Mouse (Mus musculus) forebrain, embryonic 12.5 days (tissue): ENCODE data around the gene Asprv1. TPM values are rescaled to one million over a fixed set of nuclear protein-coding genes. Genes with fewer than 3 reads are reported as not detected.
A peak's percentile ranks its signal among the peaks of the same experiment; 100 is the strongest.

Experiments used
- ATAC-seq: fragments of 200-750 bp; cut with Nextera tagmentation; 2 replicates; pipeline ENCODE4 v1.8.0; 2017; ENCODE audit warnings: moderate TSS enrichment; ENCODE audit not compliant: low FRiP score
- H3K27ac ChIP-seq: fragments of 300-500 bp; sonication (generic); 2 replicates; pipeline ENCODE4 v1.5.1; 2016; ENCODE audit warnings: mild to moderate bottlenecking
- H3K27me3 ChIP-seq: fragments of 300-500 bp; sonication (generic); 2 replicates; pipeline ENCODE4 v1.6.1; 2016; ENCODE audit warnings: mild to moderate bottlenecking
- H3K36me3 ChIP-seq: fragments of 300-500 bp; sonication (generic); replicated peaks from 2 replicates; pipeline ENCODE4 v1.6.1; 2016; ENCODE audit warnings: mild to moderate bottlenecking
- H3K4me1 ChIP-seq: fragments of 300-500 bp; sonication (generic); 2 replicates; pipeline ENCODE4 v1.6.1; 2016
- H3K4me2 ChIP-seq: fragments of 300-500 bp; sonication (generic); 2 replicates; pipeline ENCODE4 v1.6.1; 2016; ENCODE audit warnings: mild to moderate bottlenecking, moderate library complexity
- H3K4me3 ChIP-seq: fragments of 300-500 bp; sonication (generic); replicated peaks from 2 replicates; pipeline ENCODE4 v1.5.1; 2016; ENCODE audit warnings: mild to moderate bottlenecking
- H3K9ac ChIP-seq: fragments of 300-500 bp; sonication (generic); 2 replicates; pipeline ENCODE4 v1.6.1; 2016; ENCODE audit warnings: mild to moderate bottlenecking
- H3K9me3 ChIP-seq: fragments of 300-500 bp; sonication (generic); 2 replicates; pipeline ENCODE4 v1.6.1; 2016
- WGBS: fragments of 180-500 bp; shearing (Covaris S2); methylation state at CpG from one replicate; pipeline ENCODE4 v1.1.7; 2016; 5-methylcytosine and 5-hydroxymethylcytosine counted together
- polyA plus RNA-seq: library from polyadenylated mRNA; unstranded; fragments of >200 nt; fragmentation: Nextera tagmentation; extraction: Ambion mirVana; gene quantifications from 2 replicates; pipeline ENCODE4 v1.2.1, GENCODE M21; 2016

Gene Asprv1
- polyA plus RNA-seq, 1 experiment from 2014 or later: 0.52 TPM

DNA sequence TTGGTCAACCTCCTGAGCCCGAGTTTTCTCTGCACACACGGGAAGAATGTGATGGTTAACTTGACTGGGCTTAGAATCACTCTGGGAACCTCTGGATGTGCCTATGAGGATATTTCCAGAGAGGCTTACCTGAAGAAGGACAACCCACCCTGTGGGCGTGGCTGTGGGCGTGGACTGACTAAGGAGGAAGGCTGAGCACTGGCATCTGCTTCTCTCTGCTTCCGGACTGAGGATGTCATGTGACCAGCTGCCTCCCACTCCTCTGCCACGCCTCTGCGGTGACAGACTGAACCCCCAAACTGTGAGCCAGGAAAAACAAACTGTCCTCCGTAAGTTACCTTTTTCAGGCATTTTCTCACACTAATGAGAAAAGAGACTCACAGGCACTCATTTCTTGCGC lies 33.3 kb upstream of the Asprv1 start:
- H3K9me3 ChIP-seq: no peaks in the 10 kb centered on the region
- 0 out of 2 replicates have a peak overlapping the region, but pooled peaks have one; percentile 10 for H3K4me3 ChIP-seq
- no peak overlapping the region for H3K27ac ChIP-seq
- no peak for ATAC-seq
- peak overlapping the region; percentile 35 for H3K4me2 ChIP-seq
- no peak overlapping the region for H3K9ac ChIP-seq
- H3K4me1 ChIP-seq: 0 out of 2 replicates have a peak, but pooled peaks cover 3% of the 10 kb centered on the region
- 16% methylated on average over 9 of the region's 9 CpGs for WGBS
- peaks cover 12% of the 10 kb centered on the region; the same call in 1 of the 2 replicates for H3K27me3 ChIP-seq
- H3K36me3 ChIP-seq: no peaks in the 10 kb centered on the region

DNA sequence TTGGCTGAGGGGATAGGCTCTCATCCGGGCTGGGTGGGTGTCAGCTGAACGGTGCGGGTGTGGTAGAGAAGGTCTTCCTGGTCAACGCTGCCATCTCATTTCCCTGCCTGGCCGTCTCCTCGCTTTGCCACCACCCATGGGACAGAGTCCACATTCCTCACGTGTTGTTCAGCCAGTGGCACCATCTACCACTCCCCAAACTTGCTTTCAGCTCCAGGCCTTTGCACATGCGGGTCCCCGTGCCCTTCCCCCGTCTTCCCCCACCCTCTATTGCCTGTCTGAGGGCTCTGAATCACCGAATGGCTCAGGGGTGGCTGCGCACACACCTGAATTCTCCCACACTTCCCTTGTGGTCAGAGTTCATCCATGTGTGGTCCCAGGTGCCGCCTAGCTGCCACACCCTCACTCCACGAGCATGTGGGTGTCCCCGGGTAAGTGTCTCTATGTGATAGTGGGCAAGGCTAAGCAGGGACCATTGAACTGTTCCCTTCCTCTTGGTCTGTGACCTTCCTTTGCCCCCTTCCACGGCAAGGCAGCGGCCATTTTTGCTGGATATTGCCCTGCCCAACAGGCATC lies 32.0 kb upstream of the Asprv1 start:
- peaks cover 12% of the 10 kb centered on the region; the same call in 1 of the 2 replicates for H3K27me3 ChIP-seq
- no peak overlapping the region for H3K4me2 ChIP-seq
- no peak overlapping the region for H3K27ac ChIP-seq
- H3K36me3 ChIP-seq: no peaks in the 10 kb centered on the region
- WGBS: 86% methylated on average over 17 of the region's 17 CpGs
- no peak for ATAC-seq
- no peaks in the 10 kb centered on the region for H3K9me3 ChIP-seq
- no peak overlapping the region for H3K9ac ChIP-seq
- no peak overlapping the region for H3K4me3 ChIP-seq
- 0 out of 2 replicates have a peak, but pooled peaks cover 3% of the 10 kb centered on the region for H3K4me1 ChIP-seq

DNA sequence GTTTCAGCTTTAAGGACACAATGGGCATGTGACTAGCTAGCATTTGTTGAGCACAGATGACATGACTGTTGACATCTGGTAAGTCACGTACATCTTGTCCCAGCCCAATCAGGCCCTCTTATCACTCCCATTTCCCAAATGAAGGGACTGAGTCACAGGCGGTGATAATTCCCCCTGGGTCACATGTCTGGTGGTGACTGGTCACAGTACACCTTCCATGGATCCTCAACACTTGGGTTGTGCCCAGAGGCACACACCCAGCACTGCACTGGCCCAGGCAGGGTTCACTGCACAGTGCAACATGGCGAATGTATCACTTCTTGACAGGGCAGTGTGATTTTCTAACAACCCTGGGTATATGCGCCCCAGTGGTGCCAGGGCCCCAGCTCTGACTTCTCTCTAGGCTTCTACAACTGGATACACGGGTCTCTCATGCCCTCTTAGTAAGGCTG lies 29.2 kb upstream of the Asprv1 start:
- H3K36me3 ChIP-seq: no peaks in the 10 kb centered on the region
- H3K4me2 ChIP-seq: no peak overlapping the region
- 0 out of 2 replicates have a peak, but pooled peaks cover 3% of the 10 kb centered on the region for H3K4me1 ChIP-seq
- H3K27ac ChIP-seq: no peak overlapping the region
- ATAC-seq: peak; percentile 17; the same call in 1 of the 2 replicates
- no peaks in the 10 kb centered on the region for H3K9me3 ChIP-seq
- WGBS: 75% methylated on average over 5 of the region's 5 CpGs
- peaks cover 12% of the 10 kb centered on the region; the same call in 1 of the 2 replicates for H3K27me3 ChIP-seq
- no peak overlapping the region for H3K9ac ChIP-seq
- H3K4me3 ChIP-seq: no peak overlapping the region

DNA sequence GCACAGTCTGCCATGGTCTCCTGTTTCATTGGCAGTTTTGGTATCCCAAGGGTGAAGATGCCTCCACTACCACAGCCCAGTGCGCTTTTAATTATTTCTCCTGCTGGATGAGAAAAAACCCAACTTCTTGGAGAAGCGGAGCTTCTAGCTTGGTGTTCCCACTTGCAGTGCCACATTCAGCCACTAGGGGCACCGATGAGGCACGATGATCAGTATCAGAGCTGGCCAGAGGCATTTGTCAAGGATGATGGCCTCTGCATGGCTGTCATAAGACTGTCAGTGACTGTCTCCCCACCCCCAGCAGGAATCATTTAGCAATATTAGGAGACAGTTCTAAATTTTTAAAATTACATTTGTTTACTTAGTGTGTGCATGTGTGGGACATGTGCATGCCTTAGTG lies 28.8 kb upstream of the Asprv1 start:
- Histone ChIP-seq H3K27me3 (peaks cover 12% of the 10 kb centered on the region; the same call in 1 of the 2 replicates), H3K36me3 (no peaks in the 10 kb centered on the region), H3K9ac (no peak overlapping the region), H3K4me3 (no peak overlapping the region), H3K4me1 (0 out of 2 replicates have a peak, but pooled peaks cover 3% of the 10 kb centered on the region), H3K27ac (no peak overlapping the region), H3K4me2 (no peak overlapping the region), H3K9me3 (no peaks in the 10 kb centered on the region)
- WGBS: 22% methylated on average over 4 of the region's 4 CpGs
- ATAC-seq: peak; percentile 23; the same call in 1 of the 2 replicates

DNA sequence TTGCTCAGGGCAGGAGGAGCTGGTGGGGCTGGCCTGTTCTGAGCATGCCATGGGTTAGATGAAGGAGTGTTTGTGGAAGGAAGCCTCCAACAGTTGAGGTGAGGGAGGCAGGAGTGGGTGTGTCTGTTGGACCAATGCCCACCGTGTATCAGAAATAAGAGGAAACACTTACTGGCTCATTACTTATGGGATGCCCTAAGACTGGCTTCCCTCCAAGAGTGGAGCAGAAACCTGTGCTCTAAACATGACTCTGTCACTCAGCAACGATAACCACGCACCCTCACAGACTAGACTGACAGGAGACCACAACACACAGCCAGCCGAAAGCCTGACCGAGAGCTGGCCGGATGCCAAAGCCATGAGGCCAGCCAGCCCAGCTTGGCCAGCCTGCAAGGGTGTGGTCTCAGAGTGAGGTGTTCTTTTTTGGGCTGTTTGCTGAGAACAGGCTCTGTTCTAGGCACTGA lies 28.0 kb upstream of the Asprv1 start:
- Histone ChIP-seq H3K9me3 (no peaks in the 10 kb centered on the region), H3K36me3 (no peaks in the 10 kb centered on the region), H3K4me1 (no peaks in the 10 kb centered on the region), H3K27me3 (peaks cover 11% of the 10 kb centered on the region; the same call in 1 of the 2 replicates), H3K4me3 (no peak overlapping the region), H3K9ac (no peak overlapping the region), H3K4me2 (no peak overlapping the region), H3K27ac (no peak overlapping the region)
- ATAC-seq: no peak
- WGBS: 65% methylated on average over 6 of the region's 6 CpGs

DNA sequence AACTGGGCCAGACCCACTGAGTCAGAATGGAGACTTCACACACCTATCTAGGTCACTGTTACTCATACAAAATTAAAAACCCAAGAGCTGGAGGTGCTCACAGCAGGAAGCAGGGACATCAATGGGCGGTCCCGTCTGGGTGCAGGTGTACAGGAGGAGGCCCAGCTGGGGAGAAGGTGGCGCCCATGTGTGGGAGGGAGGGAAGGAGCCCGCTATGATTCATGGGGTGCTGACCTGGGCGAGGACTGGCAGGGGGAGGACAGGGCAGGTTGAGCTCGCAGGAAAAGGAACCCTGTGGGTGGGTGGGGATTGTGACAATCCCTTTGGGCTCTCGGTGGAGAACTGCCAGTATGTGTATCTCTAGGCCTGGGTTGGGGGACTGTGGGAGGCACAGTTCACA lies 22.7 kb upstream of the Asprv1 start:
- Histone ChIP-seq H3K27ac (no peak overlapping the region), H3K4me3 (no peak overlapping the region), H3K4me1 (no peaks in the 10 kb centered on the region), H3K4me2 (no peak overlapping the region), H3K9me3 (no peaks in the 10 kb centered on the region), H3K9ac (no peak overlapping the region), H3K36me3 (no peaks in the 10 kb centered on the region), H3K27me3 (no peaks in the 10 kb centered on the region)
- 74% methylated on average over 7 of the region's 7 CpGs for WGBS
- no peak for ATAC-seq

DNA sequence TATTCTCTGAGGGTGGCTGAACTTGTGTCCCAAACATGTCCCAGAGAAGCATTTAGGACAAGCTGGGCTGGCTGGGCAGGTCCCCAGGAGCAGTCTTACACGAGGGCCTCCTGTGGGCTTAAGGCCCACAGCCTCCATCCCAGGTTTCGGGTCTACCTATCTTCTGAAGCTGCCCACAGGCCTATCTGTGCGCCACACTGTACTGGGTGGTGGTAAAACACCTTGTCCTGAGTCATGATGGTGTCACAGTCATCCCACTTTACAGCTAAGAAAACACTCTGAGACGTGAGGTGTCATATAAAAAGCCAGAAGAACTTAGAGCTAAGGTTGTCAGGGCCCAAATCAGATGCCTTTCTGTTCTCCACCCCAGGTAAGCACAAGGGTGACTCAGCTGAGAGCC lies 21.7 kb upstream of the Asprv1 start:
- Histone ChIP-seq H3K4me3 (no peak overlapping the region), H3K36me3 (no peaks in the 10 kb centered on the region), H3K9ac (no peak overlapping the region), H3K27me3 (no peaks in the 10 kb centered on the region), H3K9me3 (no peaks in the 10 kb centered on the region), H3K4me1 (no peaks in the 10 kb centered on the region), H3K4me2 (no peak overlapping the region), H3K27ac (no peak overlapping the region)
- WGBS: 89% methylated on average over 4 of the region's 4 CpGs
- no peak for ATAC-seq

DNA sequence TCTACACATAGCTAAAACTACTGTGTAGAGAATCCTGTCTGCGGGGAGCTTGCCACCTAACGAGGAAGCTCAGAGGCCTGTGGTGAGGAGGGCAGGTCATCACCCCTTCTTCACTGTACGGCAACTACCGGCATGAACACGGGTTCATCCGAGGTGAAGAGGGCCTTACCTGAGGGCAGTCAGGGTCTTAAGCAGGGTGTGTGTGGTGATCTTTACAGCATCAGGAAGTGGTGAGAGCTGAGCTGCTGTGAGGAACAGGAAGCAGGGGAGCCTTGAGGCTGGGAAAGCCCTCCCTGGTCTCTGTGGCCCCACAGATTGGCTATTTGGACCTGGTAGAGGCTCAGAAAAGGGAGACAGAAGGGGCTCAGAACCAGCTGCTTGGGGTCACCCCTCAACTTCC lies 20.5 kb upstream of the Asprv1 start:
- no peaks in the 10 kb centered on the region for H3K4me1 ChIP-seq
- no peak overlapping the region for H3K27ac ChIP-seq
- no peak for ATAC-seq
- H3K4me2 ChIP-seq: no peak overlapping the region
- H3K9ac ChIP-seq: no peak overlapping the region
- no peaks in the 10 kb centered on the region for H3K9me3 ChIP-seq
- H3K4me3 ChIP-seq: no peak overlapping the region
- no peaks in the 10 kb centered on the region for H3K36me3 ChIP-seq
- 86% methylated on average over 6 of the region's 6 CpGs for WGBS
- H3K27me3 ChIP-seq: no peaks in the 10 kb centered on the region

DNA sequence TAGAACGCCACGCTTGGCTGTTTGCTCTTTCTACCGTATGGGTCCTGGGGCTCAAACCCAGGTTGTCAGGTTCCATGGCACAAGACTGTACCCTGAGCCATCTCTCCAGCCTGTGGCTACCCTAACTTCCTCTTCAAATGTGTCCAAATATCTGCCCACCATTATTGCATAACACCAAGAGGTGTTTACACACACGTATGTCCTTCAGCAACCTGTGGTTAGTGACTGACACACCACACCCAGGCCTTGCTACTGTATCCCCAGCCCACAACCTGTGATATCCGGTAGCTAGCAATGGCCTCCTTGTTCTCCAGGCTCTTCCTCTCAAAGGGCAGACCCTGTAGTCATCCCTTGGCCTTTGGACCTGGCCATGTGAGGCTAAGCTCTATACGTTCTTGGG lies 18.7 kb upstream of the Asprv1 start:
- Histone ChIP-seq H3K27ac (no peak overlapping the region), H3K36me3 (no peaks in the 10 kb centered on the region), H3K9me3 (no peaks in the 10 kb centered on the region), H3K9ac (no peak overlapping the region), H3K4me1 (no peaks in the 10 kb centered on the region), H3K4me3 (no peak overlapping the region), H3K4me2 (no peak overlapping the region), H3K27me3 (no peaks in the 10 kb centered on the region)
- no peak for ATAC-seq
- 93% methylated on average over 6 of the region's 6 CpGs for WGBS

DNA sequence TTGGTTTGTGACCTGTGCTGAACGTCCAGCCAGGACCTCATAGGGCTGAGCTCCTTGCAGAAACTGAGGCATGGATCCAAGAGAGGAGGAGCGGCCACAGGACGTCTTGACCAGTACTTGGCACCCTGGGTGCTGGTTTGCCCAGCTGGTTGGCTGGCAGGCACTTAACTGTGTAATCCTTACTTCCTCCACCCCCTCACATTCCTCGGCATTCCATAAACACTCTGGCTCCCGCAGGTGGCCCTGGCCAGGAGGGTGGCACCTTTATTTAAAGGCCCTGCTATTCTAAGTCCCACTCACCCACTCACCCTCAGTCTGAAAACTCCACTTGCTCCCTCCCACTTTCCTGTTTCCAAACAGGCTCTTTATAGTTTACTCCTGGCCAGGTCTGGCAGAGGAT lies 17.2 kb upstream of the Asprv1 start:
- no peak for ATAC-seq

DNA sequence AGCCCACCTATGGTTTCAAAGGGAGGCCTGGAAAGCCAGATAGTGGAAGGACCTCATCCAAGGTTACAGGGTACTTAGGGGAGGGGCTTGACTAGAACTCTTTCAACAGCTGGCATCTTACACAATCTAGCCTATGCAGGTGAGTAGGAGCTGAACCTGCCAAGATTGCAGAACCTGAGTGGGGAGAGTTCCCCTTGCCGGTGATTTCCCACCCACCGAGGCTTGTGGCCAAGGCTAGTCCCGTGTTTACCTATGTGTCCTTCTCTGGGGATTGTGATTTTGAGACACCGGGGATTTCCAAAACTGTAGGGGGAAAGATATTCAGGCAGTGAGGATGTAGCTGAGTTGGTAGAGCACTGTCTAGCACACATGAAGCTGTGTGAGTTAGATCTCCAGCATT lies 12.7 kb upstream of the Asprv1 start:
- H3K4me3 ChIP-seq: no peak overlapping the region
- H3K9ac ChIP-seq: no peak overlapping the region
- no peak overlapping the region for H3K4me2 ChIP-seq
- H3K27me3 ChIP-seq: no peaks in the 10 kb centered on the region
- no peak overlapping the region for H3K27ac ChIP-seq
- H3K9me3 ChIP-seq: no peaks in the 10 kb centered on the region
- WGBS: 89% methylated on average over 4 of the region's 4 CpGs
- no peak for ATAC-seq
- H3K36me3 ChIP-seq: no peaks in the 10 kb centered on the region
- no peaks in the 10 kb centered on the region for H3K4me1 ChIP-seq

More for the DNA sequence above, 17.2 kb upstream of the Asprv1 start:
- Histone ChIP-seq H3K4me1 (no peaks in the 10 kb centered on the region), H3K27me3 (no peaks in the 10 kb centered on the region), H3K4me2 (no peak overlapping the region), H3K27ac (no peak overlapping the region), H3K9me3 (no peaks in the 10 kb centered on the region), H3K36me3 (no peaks in the 10 kb centered on the region), H3K9ac (no peak overlapping the region), H3K4me3 (no peak overlapping the region)
- 62% methylated on average over 5 of the region's 5 CpGs for WGBS

DNA sequence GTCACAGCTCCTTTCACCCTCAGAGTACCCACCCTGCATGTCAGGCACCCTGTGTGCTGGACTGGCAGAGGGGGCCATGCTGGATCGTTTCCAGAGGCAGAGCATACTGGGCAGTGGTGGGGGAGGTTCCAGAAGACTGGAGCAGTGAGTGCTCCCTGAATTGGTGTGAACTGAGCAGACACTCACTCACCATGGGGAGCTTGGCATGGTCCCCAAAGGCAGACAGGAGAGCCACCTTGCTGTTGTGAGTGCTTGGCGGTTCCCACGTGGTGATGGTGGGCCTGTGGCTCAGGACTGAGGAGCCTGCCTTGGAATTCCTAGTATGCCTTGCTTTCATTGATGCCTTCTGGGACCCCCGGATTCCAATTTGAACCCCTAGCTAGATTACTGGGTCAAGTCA lies 4.8 kb upstream of the Asprv1 start:
- no peaks in the 10 kb centered on the region for H3K27me3 ChIP-seq
- H3K36me3 ChIP-seq: no peaks in the 10 kb centered on the region
- H3K4me1 ChIP-seq: peaks cover 9% of the 10 kb centered on the region; the same call in 1 of the 2 replicates
- no peak overlapping the region for H3K27ac ChIP-seq
- H3K9ac ChIP-seq: no peak overlapping the region
- no peak overlapping the region for H3K4me2 ChIP-seq
- ATAC-seq: no peak
- H3K4me3 ChIP-seq: no peak overlapping the region
- WGBS: 82% methylated on average over 4 of the region's 4 CpGs
- no peaks in the 10 kb centered on the region for H3K9me3 ChIP-seq
